Mouse (Mus musculus): ENCODE results near the gene Msx1. TPM values are rescaled to one million over a fixed set of nuclear protein-coding genes. Genes with fewer than 3 reads are reported as not detected.

Msx1 gene
- polyA plus RNA-seq, 1 experiment, result 4.7 TPM

DNA sequence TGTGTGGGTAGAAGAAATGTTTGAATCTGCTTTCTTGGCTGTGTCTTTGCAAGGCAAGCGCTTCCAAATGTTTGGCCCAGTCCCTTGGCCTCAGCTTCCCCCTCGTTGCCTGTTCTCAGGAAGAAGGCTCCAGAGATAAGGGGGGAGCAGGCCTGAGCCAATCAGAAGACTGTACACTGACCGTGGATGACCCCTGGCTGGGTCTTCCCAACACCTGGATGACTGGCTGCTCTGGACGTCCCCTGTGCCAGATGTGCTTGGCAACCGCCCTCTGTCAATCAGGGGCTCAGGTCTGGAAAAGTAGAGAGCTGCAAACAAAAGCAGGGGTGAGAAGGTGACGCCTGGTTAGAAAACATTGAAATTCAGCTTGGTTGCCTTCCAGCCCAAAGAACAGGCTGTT is 27.1 kb downstream of the Msx1 start:
- TF ChIP-seq CTCF (IDR thresholded peaks at IDR 0.05; ENCODE audit: extremely low read depth, insufficient read depth, insufficient read length, insufficient replicate concordance) (no peak), POLR2A (IDR thresholded peaks at IDR 0.05; ENCODE audit: low read depth, low read length) (no peak)
- no peaks in the 10 kb centered on the region for H3K36me3 ChIP-seq (ENCODE audit: control insufficient read depth, insufficient read depth, low read length)
- no peak overlapping the region for H3K27ac ChIP-seq (ENCODE audit: insufficient read depth, low read length)
- no peaks in the 10 kb centered on the region for H3K27me3 ChIP-seq (ENCODE audit: control insufficient read depth, insufficient read depth, low read length)
- WGBS, result 77% methylated on average over 6 of the region's 6 CpGs
- DNase-seq (ENCODE audit: low read depth in 1 of 2, low spot score in 2 of 2), result no peak
- H3K4me3 ChIP-seq (ENCODE audit: extremely low read depth, insufficient read depth, insufficient read length), result no peak overlapping the region
- H3K4me1 ChIP-seq (ENCODE audit: control insufficient read depth, insufficient read depth, insufficient read length), result no peaks in the 10 kb centered on the region

GRCm38 (mm10) chr5:37796751-37797150 is 27.6 kb downstream of the Msx1 start:
- H3K27ac ChIP-seq (ENCODE audit: insufficient read depth, low read length), result no peak overlapping the region
- 68% methylated on average over 5 of the region's 5 CpGs for WGBS

GRCm38 (mm10) chr5:37795691-37796090 is 28.7 kb downstream of the Msx1 start:
- no peak for DNase-seq (ENCODE audit: low read depth in 1 of 2, low spot score in 2 of 2)
- WGBS, result 90% methylated on average over 6 of the region's 6 CpGs
- Histone ChIP-seq H3K4me1 (ENCODE audit: control insufficient read depth, insufficient read depth, insufficient read length) (no peaks in the 10 kb centered on the region), H3K27me3 (ENCODE audit: control insufficient read depth, insufficient read depth, low read length) (no peaks in the 10 kb centered on the region), H3K4me3 (ENCODE audit: extremely low read depth, insufficient read depth, insufficient read length) (no peak overlapping the region), H3K27ac (ENCODE audit: insufficient read depth, low read length) (no peak overlapping the region), H3K36me3 (ENCODE audit: control insufficient read depth, insufficient read depth, low read length) (no peaks in the 10 kb centered on the region)
- TF ChIP-seq CTCF (IDR thresholded peaks at IDR 0.05; ENCODE audit: extremely low read depth, insufficient read depth, insufficient read length, insufficient replicate concordance), result no peak

More at GRCm38 (mm10) chr5:37796751-37797150, 27.6 kb downstream of the Msx1 start:
- Histone ChIP-seq H3K4me1 (ENCODE audit: control insufficient read depth, insufficient read depth, insufficient read length) (no peaks in the 10 kb centered on the region), H3K4me3 (ENCODE audit: extremely low read depth, insufficient read depth, insufficient read length) (no peak overlapping the region), H3K36me3 (ENCODE audit: control insufficient read depth, insufficient read depth, low read length) (no peaks in the 10 kb centered on the region), H3K27me3 (ENCODE audit: control insufficient read depth, insufficient read depth, low read length) (no peaks in the 10 kb centered on the region)
- no peak for TF ChIP-seq POLR2A (IDR thresholded peaks at IDR 0.05; ENCODE audit: low read depth, low read length)
- TF ChIP-seq CTCF (IDR thresholded peaks at IDR 0.05; ENCODE audit: extremely low read depth, insufficient read depth, insufficient read length, insufficient replicate concordance), result no peak
- DNase-seq (ENCODE audit: low read depth in 1 of 2, low spot score in 2 of 2), result no peak

- no peak for DNase-seq (ENCODE audit: low read depth in 1 of 2, low spot score in 2 of 2)
- H3K27ac ChIP-seq (ENCODE audit: insufficient read depth, low read length), result no peak overlapping the region
- no peaks in the 10 kb centered on the region for H3K27me3 ChIP-seq (ENCODE audit: control insufficient read depth, insufficient read depth, low read length)
- H3K4me1 ChIP-seq (ENCODE audit: control insufficient read depth, insufficient read depth, insufficient read length), result no peaks in the 10 kb centered on the region
- H3K36me3 ChIP-seq (ENCODE audit: control insufficient read depth, insufficient read depth, low read length), result no peaks in the 10 kb centered on the region
- TF ChIP-seq CTCF (IDR thresholded peaks at IDR 0.05; ENCODE audit: extremely low read depth, insufficient read depth, insufficient read length, insufficient replicate concordance) (no peak), POLR2A (IDR thresholded peaks at IDR 0.05; ENCODE audit: low read depth, low read length) (no peak)
- WGBS, result 47% methylated on average over 5 of the region's 5 CpGs
- H3K4me3 ChIP-seq (ENCODE audit: extremely low read depth, insufficient read depth, insufficient read length), result no peak overlapping the region
Observed at GRCm38 (mm10) chr5:37792154-37792553, 32.2 kb downstream of the Msx1 start.

DNA sequence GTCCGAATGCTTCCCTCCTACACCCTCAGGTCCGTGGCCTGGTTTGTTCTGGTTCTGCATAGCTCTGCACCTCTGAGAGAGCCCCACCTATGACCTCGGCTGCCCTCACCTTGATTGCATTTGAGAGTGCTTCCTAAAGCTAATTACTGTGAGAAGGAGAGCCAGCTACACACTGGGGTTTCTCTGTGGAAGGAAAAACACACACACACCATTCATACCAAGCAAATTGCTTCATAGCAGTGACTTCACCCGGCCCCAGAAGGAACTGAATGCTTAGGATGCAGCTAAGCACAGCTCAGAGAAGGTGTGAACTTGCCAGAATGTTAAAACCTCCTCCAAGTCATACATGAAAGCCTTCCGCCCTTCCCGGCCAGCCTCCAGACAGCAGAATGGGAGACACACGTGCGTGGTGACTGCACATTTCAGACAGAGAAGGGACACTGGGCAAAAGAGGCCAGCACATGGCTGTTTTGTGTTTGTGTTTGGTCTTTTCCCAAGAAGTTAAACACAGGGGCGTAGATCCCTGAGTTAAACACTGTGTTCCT is 39.5 kb downstream of the Msx1 start:
- no peak for TF ChIP-seq POLR2A (IDR thresholded peaks at IDR 0.05; ENCODE audit: low read depth, low read length)
- no peak for TF ChIP-seq CTCF (IDR thresholded peaks at IDR 0.05; ENCODE audit: extremely low read depth, insufficient read depth, insufficient read length, insufficient replicate concordance)
- Histone ChIP-seq H3K27ac (ENCODE audit: insufficient read depth, low read length) (no peak overlapping the region), H3K4me3 (ENCODE audit: extremely low read depth, insufficient read depth, insufficient read length) (no peak overlapping the region), H3K27me3 (ENCODE audit: control insufficient read depth, insufficient read depth, low read length) (no peaks in the 10 kb centered on the region), H3K36me3 (ENCODE audit: control insufficient read depth, insufficient read depth, low read length) (no peaks in the 10 kb centered on the region), H3K4me1 (ENCODE audit: control insufficient read depth, insufficient read depth, insufficient read length) (no peaks in the 10 kb centered on the region)
- 78% methylated on average over 9 of the region's 9 CpGs for WGBS
- no peak for DNase-seq (ENCODE audit: low read depth in 1 of 2, low spot score in 2 of 2)

- Histone ChIP-seq H3K4me3 (ENCODE audit: extremely low read depth, insufficient read depth, insufficient read length) (no peak overlapping the region), H3K36me3 (ENCODE audit: control insufficient read depth, insufficient read depth, low read length) (no peaks in the 10 kb centered on the region), H3K4me1 (ENCODE audit: control insufficient read depth, insufficient read depth, insufficient read length) (no peaks in the 10 kb centered on the region), H3K27me3 (ENCODE audit: control insufficient read depth, insufficient read depth, low read length) (no peaks in the 10 kb centered on the region), H3K27ac (ENCODE audit: insufficient read depth, low read length) (no peak overlapping the region)
- 75% methylated on average over 8 of the region's 8 CpGs for WGBS
- no peak for TF ChIP-seq POLR2A (IDR thresholded peaks at IDR 0.05; ENCODE audit: low read depth, low read length)
- no peak for TF ChIP-seq CTCF (IDR thresholded peaks at IDR 0.05; ENCODE audit: extremely low read depth, insufficient read depth, insufficient read length, insufficient replicate concordance)
- DNase-seq (ENCODE audit: low read depth in 1 of 2, low spot score in 2 of 2), result no peak
Observed at GRCm38 (mm10) chr5:37783306-37783705, 41.1 kb downstream of the Msx1 start.

DNA sequence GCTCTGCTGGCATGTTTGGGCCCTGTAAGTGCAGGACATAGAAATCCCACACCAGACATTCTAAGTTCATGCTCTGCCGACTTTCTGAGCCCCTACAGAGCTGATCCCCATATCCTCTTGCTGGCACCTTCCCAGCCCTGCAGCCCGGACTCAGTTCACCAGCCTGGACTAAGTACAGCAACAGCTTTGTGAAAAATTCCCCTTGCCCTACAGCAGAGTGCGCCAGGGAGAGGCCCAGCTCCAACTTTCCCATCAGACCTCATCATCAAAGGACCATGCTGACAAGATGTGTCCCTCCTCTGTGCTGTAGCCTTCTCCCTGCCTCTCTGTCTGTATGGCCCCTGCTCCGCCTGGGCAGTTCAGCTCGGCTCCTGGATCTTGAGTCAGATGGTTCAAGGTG is 48.7 kb downstream of the Msx1 start:
- Histone ChIP-seq H3K4me3 (ENCODE audit: extremely low read depth, insufficient read depth, insufficient read length) (no peak overlapping the region), H3K4me1 (ENCODE audit: control insufficient read depth, insufficient read depth, insufficient read length) (no peaks in the 10 kb centered on the region), H3K27ac (ENCODE audit: insufficient read depth, low read length) (no peak overlapping the region), H3K27me3 (ENCODE audit: control insufficient read depth, insufficient read depth, low read length) (no peaks in the 10 kb centered on the region), H3K36me3 (ENCODE audit: control insufficient read depth, insufficient read depth, low read length) (no peaks in the 10 kb centered on the region)
- WGBS, result 61% methylated on average over 5 of the region's 5 CpGs
- TF ChIP-seq POLR2A (IDR thresholded peaks at IDR 0.05; ENCODE audit: low read depth, low read length) (no peak), CTCF (IDR thresholded peaks at IDR 0.05; ENCODE audit: extremely low read depth, insufficient read depth, insufficient read length, insufficient replicate concordance) (no peak)
- no peak for DNase-seq (ENCODE audit: low read depth in 1 of 2, low spot score in 2 of 2)

Data from spleen, adult 2 months (tissue).